Mouse (Mus musculus) stomach, postnatal 0 days (tissue): Measurements from ENCODE around the gene Sptlc2.

Experiments
- CTCF ChIP-seq: IDR thresholded peaks from 2 replicates; pipeline ENCODE4 v1.5.1; 2016; ENCODE audit warnings: antibody characterized with exemption, low read depth, mild to moderate bottlenecking, moderate library complexity
- EP300 ChIP-seq: optimal IDR thresholded peaks from 2 replicates; pipeline ENCODE3; 2016; ENCODE audit warnings: antibody characterized with exemption

DNA sequence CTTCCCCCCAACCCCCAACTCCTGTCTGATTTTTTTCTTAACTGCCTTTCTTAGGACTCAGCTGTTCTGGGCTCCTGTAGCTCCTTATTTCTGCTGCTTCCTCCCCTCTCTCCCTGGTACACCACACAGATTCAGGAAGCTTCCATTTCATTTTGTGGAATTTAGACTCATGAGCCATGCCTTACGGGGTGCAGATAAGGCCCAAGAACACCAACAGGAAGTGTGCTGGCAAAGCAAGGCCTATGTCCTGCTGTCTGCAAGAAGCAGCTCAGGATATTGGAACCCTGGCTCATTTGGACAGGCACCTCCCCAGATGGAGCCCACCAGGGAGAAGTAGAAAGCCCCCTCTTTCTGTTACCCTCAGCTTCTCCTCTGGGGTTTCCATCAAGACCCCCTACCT is 106.4 kb downstream of the Sptlc2 start:
- TF ChIP-seq CTCF (no peak), EP300 (no peak)
